Mouse (Mus musculus) liver, adult 2 months (tissue): ENCODE measurements at regions not wholly inside any gene's neighbourhood (a gene's known extent, or its start where the extent isn't known, plus 50 kb on each side); places are given as distances from the start of the nearest gene placed in this dataset.

Experiments
- CTCF ChIP-seq: fragments of 200-500 bp; IDR thresholded peaks from 2 replicates; pipeline ENCODE4 v1.5.1; 2011; ENCODE audit warnings: low read depth, low read length, control low read depth
- POLR2A ChIP-seq: fragments of 200-500 bp; IDR thresholded peaks from 2 replicates; pipeline ENCODE4 v1.6.1; 2011; ENCODE audit warnings: low read length, control low read depth; ENCODE audit not compliant: insufficient read depth; ENCODE audit errors: extremely low read depth

GRCm38 (mm10) chr2:116819016-116819687 lies 59.3 kb upstream of the Tmco5 start:
- TF ChIP-seq CTCF, result no peak
- TF ChIP-seq POLR2A, result no peak
